Mouse (Mus musculus): ENCODE measurements around the gene Topaz1. TPM values are rescaled to one million over a fixed set of nuclear protein-coding genes. Genes with fewer than 3 reads are reported as not detected.

The Topaz1 gene
- total and polyA plus RNA-seq, 2 experiments from 2014 or later, result 0.05 TPM; not detected in 1

DNA sequence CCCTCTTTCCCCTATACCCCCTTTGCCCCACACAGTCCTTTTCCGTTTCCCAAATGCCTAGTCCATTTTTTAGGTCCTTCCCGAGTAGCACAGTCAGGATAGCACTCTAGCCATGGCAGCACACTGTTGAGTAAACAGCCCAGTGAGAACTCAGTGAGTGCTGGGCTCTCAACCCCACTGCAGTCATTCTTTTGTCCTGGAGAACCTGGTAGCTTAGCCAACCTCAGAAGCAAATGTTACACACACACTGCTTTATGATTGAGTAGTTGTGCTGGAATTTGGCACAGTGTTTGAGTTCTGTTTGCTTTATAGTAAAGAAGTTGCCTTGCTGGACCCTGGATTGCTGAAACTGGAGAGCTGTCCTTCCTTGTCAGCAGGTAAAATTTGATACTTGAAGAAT is 10.5 kb downstream of the Topaz1 start:
- ATAC-seq, result no peak
- DNase-seq, result no peak
- Histone ChIP-seq H3K27ac (ENCODE audit: low read depth, low read length) (no peak overlapping the region), H3K36me3 (ENCODE audit: insufficient read depth) (no peaks in the 10 kb centered on the region), H3K4me1 (ENCODE audit: insufficient read depth) (no peaks in the 10 kb centered on the region), H3K9me3 (ENCODE audit: low read length) (no peaks in the 10 kb centered on the region), H3K27me3 (ENCODE audit: insufficient read depth, low read length) (no peaks in the 10 kb centered on the region), H3K9ac (no peak overlapping the region), H3K4me2 (ENCODE audit: low read depth) (no peak overlapping the region), H3K4me3 (ENCODE audit: low read depth, low read length) (no peak overlapping the region)
- no peak for TF ChIP-seq CTCF (IDR thresholded peaks at IDR 0.05; ENCODE audit: low read depth)
- WGBS, result 45% methylated on average over 2 of the region's 2 CpGs

DNA sequence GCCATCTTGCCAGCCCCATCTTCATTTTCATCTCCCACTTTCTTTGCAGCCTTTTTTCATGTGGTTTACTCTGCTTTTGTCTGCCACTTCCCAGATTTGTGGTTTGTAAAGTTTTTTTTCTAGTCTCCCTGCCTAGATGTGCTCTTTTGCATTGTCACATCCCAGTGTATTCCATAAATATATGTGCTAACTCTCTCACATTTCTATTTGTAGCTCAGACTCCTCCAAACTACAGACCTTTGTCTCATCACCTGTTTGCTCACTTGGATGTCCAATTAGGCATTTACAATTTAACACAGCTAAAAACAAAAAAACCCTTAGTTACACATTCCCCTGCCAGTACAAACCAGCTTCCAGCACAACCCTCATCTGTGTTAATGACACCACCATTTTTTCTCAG is 13.0 kb downstream of the Topaz1 start:
- no peak for TF ChIP-seq CTCF (IDR thresholded peaks at IDR 0.05; ENCODE audit: low read depth)
- no peak for ATAC-seq

DNA sequence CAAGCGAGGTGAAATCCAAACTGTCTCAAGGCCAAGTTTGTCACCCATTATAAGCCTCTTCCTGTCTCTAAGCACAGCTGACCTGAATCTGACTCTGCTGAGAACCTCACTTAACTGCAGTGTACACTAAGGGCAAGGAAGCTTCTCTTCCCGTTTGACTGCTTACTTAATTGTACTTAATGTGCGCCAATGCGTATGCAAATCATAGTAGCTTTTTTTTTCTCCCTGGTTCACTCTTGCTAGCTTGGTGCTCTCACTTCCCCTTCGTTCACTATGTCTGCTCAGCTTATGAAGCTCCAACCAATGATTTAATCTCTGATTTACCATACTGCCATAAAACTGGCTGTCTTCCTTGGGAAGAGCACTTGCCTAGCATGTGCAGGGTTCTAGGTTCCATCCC is 38.1 kb downstream of the Topaz1 start:
- TF ChIP-seq CTCF (IDR thresholded peaks at IDR 0.05; ENCODE audit: low read depth), result no peak
- ATAC-seq, result no peak
- WGBS, result 74% methylated on average over 5 of the region's 5 CpGs

More for the DNA sequence above, 13.0 kb downstream of the Topaz1 start:
- Histone ChIP-seq H3K9ac (no peak overlapping the region), H3K4me2 (ENCODE audit: low read depth) (no peak overlapping the region), H3K27me3 (ENCODE audit: insufficient read depth, low read length) (no peaks in the 10 kb centered on the region), H3K9me3 (ENCODE audit: low read length) (no peaks in the 10 kb centered on the region), H3K27ac (ENCODE audit: low read depth, low read length) (no peak overlapping the region), H3K36me3 (ENCODE audit: insufficient read depth) (no peaks in the 10 kb centered on the region), H3K4me1 (ENCODE audit: insufficient read depth) (no peaks in the 10 kb centered on the region), H3K4me3 (ENCODE audit: low read depth, low read length) (no peak overlapping the region)
- DNase-seq, result no peak

DNA sequence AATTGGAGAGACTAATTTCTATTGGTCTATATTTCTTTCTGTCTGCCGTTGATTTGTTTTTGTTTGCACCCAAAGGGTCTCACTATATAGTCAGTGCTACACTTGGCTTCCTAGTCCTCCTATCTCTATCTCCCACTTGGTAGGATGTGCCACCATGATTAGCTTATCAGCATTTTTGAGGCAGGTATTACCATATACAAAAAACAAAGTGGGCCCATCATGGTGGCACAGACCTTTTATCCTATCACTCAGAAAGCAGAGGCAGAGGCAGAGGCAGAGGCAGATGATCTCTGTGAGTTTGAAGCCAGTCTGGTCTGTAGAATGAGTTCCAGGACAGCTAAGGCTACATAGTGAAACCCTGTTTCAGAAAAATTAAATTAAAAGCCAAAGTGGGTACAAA is 39.4 kb downstream of the Topaz1 start:
- no peak for TF ChIP-seq CTCF (IDR thresholded peaks at IDR 0.05; ENCODE audit: low read depth)
- no peaks in the 10 kb centered on the region for H3K36me3 ChIP-seq (ENCODE audit: insufficient read depth)
- DNase-seq (no peak), ATAC-seq (no peak)
- 95% methylated on average over 1 of the region's 1 CpGs for whole genome bisulfite sequencing
- H3K4me1 ChIP-seq (ENCODE audit: insufficient read depth), result no peaks in the 10 kb centered on the region
- H3K9ac ChIP-seq, result no peak overlapping the region
- no peak overlapping the region for H3K4me3 ChIP-seq (ENCODE audit: low read depth, low read length)
- H3K27ac ChIP-seq (ENCODE audit: low read depth, low read length), result no peak overlapping the region
- H3K4me2 ChIP-seq (ENCODE audit: low read depth), result no peak overlapping the region
- H3K9me3 ChIP-seq (ENCODE audit: low read length), result no peaks in the 10 kb centered on the region
- no peaks in the 10 kb centered on the region for H3K27me3 ChIP-seq (ENCODE audit: insufficient read depth, low read length)

More for the DNA sequence above, 38.1 kb downstream of the Topaz1 start:
- no peaks in the 10 kb centered on the region for H3K36me3 ChIP-seq (ENCODE audit: insufficient read depth)
- H3K9ac ChIP-seq, result no peak overlapping the region
- H3K4me1 ChIP-seq (ENCODE audit: insufficient read depth), result no peaks in the 10 kb centered on the region
- H3K4me3 ChIP-seq (ENCODE audit: low read depth, low read length), result no peak overlapping the region
- no peaks in the 10 kb centered on the region for H3K9me3 ChIP-seq (ENCODE audit: low read length)
- no peak for DNase-seq
- H3K27me3 ChIP-seq (ENCODE audit: insufficient read depth, low read length), result no peaks in the 10 kb centered on the region
- no peak overlapping the region for H3K4me2 ChIP-seq (ENCODE audit: low read depth)
- H3K27ac ChIP-seq (ENCODE audit: low read depth, low read length), result no peak overlapping the region

DNA sequence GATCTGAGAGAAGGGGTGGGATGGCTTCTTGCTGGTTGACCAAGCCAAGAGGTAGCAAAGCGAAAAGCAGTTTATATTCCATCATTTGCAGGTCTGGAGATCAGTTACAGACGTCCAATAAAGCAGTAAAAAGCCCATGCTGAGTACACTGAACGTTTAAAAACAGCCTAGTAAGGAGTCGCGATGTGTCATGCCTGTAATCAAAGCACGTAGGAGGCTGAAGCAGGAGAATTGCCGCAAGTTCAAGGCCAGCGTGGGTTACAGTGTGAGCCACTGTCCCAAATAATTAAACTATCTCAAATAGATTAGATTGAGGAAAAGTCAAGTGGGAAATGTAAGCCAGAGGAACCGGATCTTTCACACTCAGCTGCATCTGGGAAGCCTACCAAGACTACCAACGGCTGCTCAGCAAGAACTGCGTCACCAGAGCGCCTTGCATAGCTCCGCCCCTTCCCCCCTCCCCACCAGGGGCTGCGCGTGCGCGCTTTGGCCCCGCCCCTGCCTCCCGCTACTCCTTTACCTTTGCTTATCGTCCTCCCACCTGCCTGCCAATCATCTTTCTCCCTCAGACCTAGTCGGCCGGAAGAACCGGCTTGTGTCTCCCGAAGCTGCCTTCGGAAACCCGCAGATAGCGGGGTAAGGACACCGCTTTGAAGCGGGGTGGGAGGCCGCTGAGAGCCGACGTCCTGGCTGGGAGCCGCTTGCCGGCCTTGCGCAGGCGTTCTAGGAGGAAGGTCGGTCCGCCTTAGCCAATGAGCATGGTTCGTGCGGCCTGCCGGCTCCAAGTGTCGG is 58.1 kb downstream of the Topaz1 start, which contains the start of gene Tcaim:
TSS of gene Tcaim (plus strand) at position 487 of the 792 bp plus-strand sequence.
- ATAC-seq (peak; percentile 99), DNase-seq (peak; percentile 97)
- 9% methylated on average over 42 of the region's 42 CpGs for WGBS
- peak within 1 kb of the TSS; percentile 72 for H3K9ac ChIP-seq
- H3K27ac ChIP-seq (ENCODE audit: low read depth, low read length), result peak within 1 kb of the TSS; percentile 90
- peak within 1 kb of the TSS; percentile 60 for H3K4me3 ChIP-seq (ENCODE audit: low read depth, low read length)
- no peaks in the 10 kb centered on the region for H3K36me3 ChIP-seq (ENCODE audit: insufficient read depth)
- H3K27me3 ChIP-seq (ENCODE audit: insufficient read depth, low read length), result no peaks in the 10 kb centered on the region
- no peak for TF ChIP-seq CTCF (IDR thresholded peaks at IDR 0.05; ENCODE audit: low read depth)
- H3K4me1 ChIP-seq (ENCODE audit: insufficient read depth), result 0 out of 2 replicates have a peak, but pooled peaks cover 3% of the 10 kb centered on the region
- H3K4me2 ChIP-seq (ENCODE audit: low read depth), result peak within 1 kb of the TSS; percentile 70
- H3K9me3 ChIP-seq (ENCODE audit: low read length), result no peaks in the 10 kb centered on the region

DNA sequence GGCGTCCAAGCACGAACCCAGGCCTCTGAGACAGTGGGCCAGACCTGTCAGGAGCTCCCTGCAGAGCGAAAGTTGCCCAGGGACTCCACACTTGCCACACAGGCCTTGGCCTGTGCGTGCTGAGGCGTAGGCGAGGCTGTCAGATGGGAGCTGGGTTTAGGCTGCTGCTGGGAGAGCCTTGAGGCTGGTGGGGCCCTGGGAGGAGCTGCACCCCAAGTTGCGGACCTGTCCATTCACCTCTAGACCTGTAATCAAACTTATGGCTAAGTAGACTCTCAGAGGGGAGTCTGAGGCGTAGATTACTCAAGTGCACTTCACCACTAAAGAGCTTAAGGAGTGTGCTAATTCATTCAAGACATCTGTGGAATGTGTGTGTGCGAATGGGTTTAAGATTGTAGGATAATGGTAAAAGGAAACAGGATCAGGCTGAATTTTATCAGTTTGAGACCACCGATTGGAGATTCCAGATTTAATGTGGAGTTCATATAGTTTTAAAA is 58.7 kb downstream of the Topaz1 start:
- no peaks in the 10 kb centered on the region for H3K9me3 ChIP-seq (ENCODE audit: low read length)
- peak overlapping the region; percentile 70 for H3K4me2 ChIP-seq (ENCODE audit: low read depth)
- DNase-seq (no peak), ATAC-seq (peak; percentile 15; the same call in 1 of the 2 replicates)
- H3K36me3 ChIP-seq (ENCODE audit: insufficient read depth), result no peaks in the 10 kb centered on the region
- H3K4me1 ChIP-seq (ENCODE audit: insufficient read depth), result 0 out of 2 replicates have a peak, but pooled peaks cover 3% of the 10 kb centered on the region
- no peaks in the 10 kb centered on the region for H3K27me3 ChIP-seq (ENCODE audit: insufficient read depth, low read length)
- 11% methylated on average over 10 of the region's 10 CpGs for WGBS
- peak overlapping the region; percentile 72 for H3K9ac ChIP-seq
- H3K4me3 ChIP-seq (ENCODE audit: low read depth, low read length), result peak overlapping the region; percentile 60
- no peak; the same call in 1 of the 2 replicates for TF ChIP-seq CTCF (IDR thresholded peaks at IDR 0.05; ENCODE audit: low read depth)
- peak overlapping the region; percentile 90 for H3K27ac ChIP-seq (ENCODE audit: low read depth, low read length)

DNA sequence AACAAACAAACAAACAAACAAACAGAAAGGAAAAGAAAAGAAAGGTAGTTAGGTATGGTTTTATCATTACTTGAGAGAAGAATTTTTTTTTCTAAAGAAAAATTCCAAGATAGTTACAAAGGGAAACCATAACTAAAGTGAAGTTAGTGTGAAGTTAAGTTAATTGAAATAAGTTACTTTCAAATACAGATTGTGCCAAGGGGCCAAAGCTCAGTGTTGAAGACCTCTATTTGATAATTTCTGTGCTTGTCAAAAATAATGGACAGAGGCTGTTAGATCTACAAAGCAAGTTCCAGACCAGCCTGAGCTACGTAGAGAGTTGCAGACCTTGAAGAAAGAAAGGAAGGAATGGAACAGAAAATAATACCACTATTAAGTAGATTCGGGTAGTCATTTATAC is 60.0 kb downstream of the Topaz1 start:
- H3K27me3 ChIP-seq (ENCODE audit: insufficient read depth, low read length), result no peaks in the 10 kb centered on the region
- no peaks in the 10 kb centered on the region for H3K9me3 ChIP-seq (ENCODE audit: low read length)
- no peak for TF ChIP-seq CTCF (IDR thresholded peaks at IDR 0.05; ENCODE audit: low read depth)
- no peak for DNase-seq
- no peak overlapping the region for H3K9ac ChIP-seq
- no peak overlapping the region for H3K4me2 ChIP-seq (ENCODE audit: low read depth)
- H3K4me1 ChIP-seq (ENCODE audit: insufficient read depth), result 0 out of 2 replicates have a peak, but pooled peaks cover 3% of the 10 kb centered on the region
- ATAC-seq, result no peak
- 96% methylated on average over 2 of the region's 2 CpGs for WGBS
- no peak overlapping the region for H3K4me3 ChIP-seq (ENCODE audit: low read depth, low read length)
- peaks cover 5% of the 10 kb centered on the region; the same call in 1 of the 2 replicates for H3K36me3 ChIP-seq (ENCODE audit: insufficient read depth)
- H3K27ac ChIP-seq (ENCODE audit: low read depth, low read length), result no peak overlapping the region
